Mouse (Mus musculus) liver, postnatal 0 days (tissue): Measurements from ENCODE around the gene Snx25. TPM values are rescaled to one million over a fixed set of nuclear protein-coding genes. Genes with fewer than 3 reads are reported as not detected.
"Not testable (repeated sequence)": the region's sequence is repeated elsewhere in the genome, so short reads cannot be mapped to it uniquely, and the experiment has no call there.

Experiments used
- ATAC-seq: fragments of 200-750 bp; cut with Nextera tagmentation; 2 replicates; pipeline ENCODE4 v1.8.0; 2017; ENCODE audit warnings: mild to moderate bottlenecking, moderate library complexity
- DNase-seq: peaks from one replicate; pipeline ENCODE4 v3.0.0-alpha.2; 2016
- H3K27ac ChIP-seq: fragments of 300-500 bp; sonication (generic); 2 replicates; pipeline ENCODE4 v1.5.1; 2014; ENCODE audit warnings: antibody characterized with exemption, moderate library complexity, mild to moderate bottlenecking, low read depth
- H3K27me3 ChIP-seq: fragments of 300-500 bp; sonication (generic); 2 replicates; pipeline ENCODE4 v1.6.1; 2014; ENCODE audit warnings: low read length, control low read depth, mixed read lengths; ENCODE audit not compliant: insufficient read depth
- H3K36me3 ChIP-seq: fragments of 300-500 bp; sonication (generic); replicated peaks from 2 replicates; pipeline ENCODE4 v1.6.1; 2014; ENCODE audit warnings: mild to moderate bottlenecking, control low read depth, low read length, moderate library complexity, mixed read lengths; ENCODE audit not compliant: insufficient read depth
- H3K4me1 ChIP-seq: fragments of 300-500 bp; sonication (generic); 2 replicates; pipeline ENCODE4 v1.6.1; 2014; ENCODE audit warnings: antibody characterized with exemption, mild to moderate bottlenecking, control low read depth; ENCODE audit not compliant: insufficient read depth
- H3K4me2 ChIP-seq: fragments of 300-500 bp; sonication (generic); 2 replicates; pipeline ENCODE4 v1.6.1; 2014; ENCODE audit warnings: low read depth, mild to moderate bottlenecking, low read length, moderate library complexity, mixed read lengths
- H3K4me3 ChIP-seq: fragments of 300-500 bp; sonication (generic); 2 replicates; pipeline ENCODE4 v1.5.1; 2014; ENCODE audit warnings: low read depth, low read length
- H3K9ac ChIP-seq: fragments of 300-500 bp; sonication (generic); replicated peaks from 2 replicates; pipeline ENCODE4 v1.6.1; 2014; ENCODE audit warnings: mild to moderate bottlenecking, moderate library complexity
- H3K9me3 ChIP-seq: fragments of 300-500 bp; sonication (generic); 2 replicates; pipeline ENCODE4 v1.6.1; 2016; ENCODE audit warnings: mild to moderate bottlenecking, control low read depth, low read length, mixed read lengths
- CTCF ChIP-seq: sonication (generic); IDR thresholded peaks from 2 replicates; pipeline ENCODE4 v1.5.1; 2016; ENCODE audit warnings: antibody characterized with exemption, low read depth
- EP300 ChIP-seq: IDR thresholded peaks from 2 replicates; pipeline ENCODE4 v1.6.1; 2016; ENCODE audit warnings: antibody characterized with exemption, low read depth, mild to moderate bottlenecking
- WGBS: fragments of 180-500 bp; shearing (Covaris S2); extraction: QIAGEN DNeasy Blood & Tissue Kit; methylation state at CpG from one replicate; pipeline ENCODE4 v1.1.7; 2014; ENCODE audit not compliant: insufficient replicate concordance; 5-methylcytosine and 5-hydroxymethylcytosine counted together
- polyA plus RNA-seq: library from polyadenylated mRNA; unstranded; fragments of >200 nt; fragmentation: Nextera tagmentation; extraction: Ambion mirVana; gene quantifications from 2 replicates; pipeline ENCODE4 v1.2.1, GENCODE M21; 2015

The Snx25 gene
- polyA plus RNA-seq, 1 experiment from 2014 or later, result 3.7 TPM

- Histone ChIP-seq H3K4me3 (no peak overlapping the region), H3K36me3 (no peaks in the 10 kb centered on the region), H3K9ac (no peak overlapping the region), H3K27me3 (no peaks in the 10 kb centered on the region), H3K4me2 (no peak overlapping the region), H3K9me3 (no peaks in the 10 kb centered on the region), H3K27ac (no peak overlapping the region), H3K4me1 (peaks cover 4% of the 10 kb centered on the region)
- TF ChIP-seq CTCF, result no peak
- no peak for TF ChIP-seq EP300
- 75% methylated on average over 9 of the region's 9 CpGs for WGBS
- no peak for DNase-seq
- ATAC-seq, result peak; percentile 47
Measured at GRCm38 (mm10) chr8:46140376-46141120, 11.4 kb downstream of the Snx25 start.

DNA sequence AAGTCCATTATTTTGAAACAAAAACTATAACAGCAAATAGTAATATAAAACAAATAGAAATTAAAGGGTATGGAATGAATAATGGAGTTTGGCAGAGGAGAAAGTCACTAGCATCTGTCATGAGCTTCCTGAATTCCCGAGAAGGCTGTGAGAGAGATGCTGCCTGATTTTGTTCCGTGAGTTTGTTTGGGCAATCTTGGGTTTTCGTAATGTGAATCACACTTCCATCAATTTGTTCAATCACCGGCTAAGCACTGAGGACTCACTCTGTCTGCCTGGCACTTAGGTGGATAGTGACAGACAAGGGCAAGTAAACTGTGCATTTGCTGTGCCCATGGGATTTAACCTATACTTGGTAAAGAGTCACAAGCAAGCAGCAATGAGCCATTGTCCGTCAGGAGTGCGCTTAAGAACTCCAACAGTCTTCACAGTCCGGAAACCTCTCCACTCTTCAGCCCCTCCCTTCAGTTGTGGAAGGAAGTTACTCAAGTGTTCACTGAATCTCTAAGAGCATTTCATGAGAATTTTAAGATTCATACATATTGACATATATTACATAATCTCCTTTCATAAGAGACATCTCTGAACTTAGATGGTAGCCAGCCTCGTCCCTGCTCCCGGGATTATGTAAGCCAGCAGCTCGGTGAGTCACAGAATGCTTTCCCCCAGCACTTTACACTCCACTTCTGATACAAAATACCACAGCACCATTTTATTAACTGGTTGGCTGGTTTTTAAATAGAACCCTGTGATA is 13.9 kb downstream of the Snx25 start:
- no peak for TF ChIP-seq EP300
- TF ChIP-seq CTCF, result no peak
- Histone ChIP-seq H3K27ac (no peak overlapping the region), H3K9ac (no peak overlapping the region), H3K4me3 (no peak overlapping the region), H3K36me3 (no peaks in the 10 kb centered on the region), H3K4me1 (no peaks in the 10 kb centered on the region), H3K4me2 (0 out of 2 replicates have a peak overlapping the region, but pooled peaks have one; percentile 3), H3K27me3 (no peaks in the 10 kb centered on the region), H3K9me3 (no peaks in the 10 kb centered on the region)
- WGBS, result 65% methylated on average over 10 of the region's 10 CpGs
- DNase-seq, result no peak
- ATAC-seq, result no peak

DNA sequence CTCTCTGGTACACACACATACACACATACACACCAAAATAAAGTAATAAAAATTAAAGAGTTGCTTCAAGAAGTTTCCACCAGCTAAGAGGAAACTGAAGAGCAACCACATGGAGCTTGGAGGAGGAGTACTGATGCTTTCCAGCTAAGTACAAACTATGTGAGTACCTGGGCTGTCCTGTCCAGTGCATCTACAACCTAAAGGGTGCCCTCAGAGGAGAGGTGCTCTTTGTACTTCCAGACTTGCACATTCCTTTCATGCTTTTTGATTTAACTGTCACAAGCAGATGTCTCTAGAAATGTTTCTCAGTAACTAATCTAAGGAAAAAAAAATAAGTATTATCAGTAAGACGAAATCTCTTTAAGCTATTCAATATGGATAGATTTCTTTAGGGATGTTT is 14.6 kb downstream of the Snx25 start:
- ATAC-seq (no peak), DNase-seq (no peak)
- H3K4me3 ChIP-seq, result no peak overlapping the region
- 78% methylated on average over 1 of the region's 1 CpGs for WGBS
- no peaks in the 10 kb centered on the region for H3K9me3 ChIP-seq
- no peak overlapping the region for H3K9ac ChIP-seq
- H3K4me1 ChIP-seq, result no peaks in the 10 kb centered on the region
- TF ChIP-seq CTCF (no peak), EP300 (no peak)
- no peaks in the 10 kb centered on the region for H3K36me3 ChIP-seq
- H3K27ac ChIP-seq, result no peak overlapping the region
- no peak overlapping the region for H3K4me2 ChIP-seq
- H3K27me3 ChIP-seq, result no peaks in the 10 kb centered on the region

GRCm38 (mm10) chr8:46135546-46135945 is 16.4 kb downstream of the Snx25 start:
- 92% methylated on average over 2 of the region's 2 CpGs for WGBS
- not testable (repeated sequence) for H3K36me3 ChIP-seq, H3K4me3 ChIP-seq, H3K27me3 ChIP-seq, H3K4me2 ChIP-seq, H3K9me3 ChIP-seq, ATAC-seq, H3K27ac ChIP-seq, DNase-seq, H3K4me1 ChIP-seq, H3K9ac ChIP-seq

- H3K4me3 ChIP-seq, result no peak overlapping the region
- H3K27ac ChIP-seq, result no peak overlapping the region
- no peaks in the 10 kb centered on the region for H3K27me3 ChIP-seq
- H3K4me1 ChIP-seq, result peaks cover 3% of the 10 kb centered on the region; the same call in 1 of the 2 replicates
- no peak for DNase-seq
- no peak overlapping the region for H3K4me2 ChIP-seq
- no peak overlapping the region for H3K9ac ChIP-seq
- H3K36me3 ChIP-seq, result no peaks in the 10 kb centered on the region
- H3K9me3 ChIP-seq, result no peaks in the 10 kb centered on the region
- ATAC-seq, result no peak
- no peak for TF ChIP-seq CTCF
- no peak for TF ChIP-seq EP300
- WGBS, result 63% methylated on average over 2 of the region's 2 CpGs
Measured at GRCm38 (mm10) chr8:46130426-46130825, 21.5 kb downstream of the Snx25 start.

GRCm38 (mm10) chr8:46122498-46122897 is 29.5 kb downstream of the Snx25 start:
- Histone ChIP-seq H3K27me3 (no peaks in the 10 kb centered on the region), H3K4me1 (no peaks in the 10 kb centered on the region), H3K27ac (no peak overlapping the region), H3K9ac (no peak overlapping the region), H3K36me3 (peaks cover 3% of the 10 kb centered on the region; the same call in 1 of the 2 replicates), H3K4me2 (no peak overlapping the region), H3K4me3 (no peak overlapping the region), H3K9me3 (no peaks in the 10 kb centered on the region)
- no peak for DNase-seq
- WGBS, result 92% methylated on average over 2 of the region's 2 CpGs
- no peak for TF ChIP-seq EP300
- TF ChIP-seq CTCF, result no peak
- no peak for ATAC-seq
